Mouse (Mus musculus) heart, postnatal 4 days (tissue): ENCODE measurements around the gene Cs. TPM values are rescaled to one million over a fixed set of nuclear protein-coding genes. Genes with fewer than 3 reads are reported as not detected.

Experiments used
- DNase-seq: peaks from one replicate; pipeline ENCODE4 v3.0.0; 2021
- total RNA-seq, 2 experiments: library from RNA; stranded (reverse); gene quantifications; 2 replicates each; pipeline ENCODE4 v1.2.3; 2021

Gene Cs
- total RNA-seq, 2 experiments from 2014 or later, result 819 to 825 TPM

DNA sequence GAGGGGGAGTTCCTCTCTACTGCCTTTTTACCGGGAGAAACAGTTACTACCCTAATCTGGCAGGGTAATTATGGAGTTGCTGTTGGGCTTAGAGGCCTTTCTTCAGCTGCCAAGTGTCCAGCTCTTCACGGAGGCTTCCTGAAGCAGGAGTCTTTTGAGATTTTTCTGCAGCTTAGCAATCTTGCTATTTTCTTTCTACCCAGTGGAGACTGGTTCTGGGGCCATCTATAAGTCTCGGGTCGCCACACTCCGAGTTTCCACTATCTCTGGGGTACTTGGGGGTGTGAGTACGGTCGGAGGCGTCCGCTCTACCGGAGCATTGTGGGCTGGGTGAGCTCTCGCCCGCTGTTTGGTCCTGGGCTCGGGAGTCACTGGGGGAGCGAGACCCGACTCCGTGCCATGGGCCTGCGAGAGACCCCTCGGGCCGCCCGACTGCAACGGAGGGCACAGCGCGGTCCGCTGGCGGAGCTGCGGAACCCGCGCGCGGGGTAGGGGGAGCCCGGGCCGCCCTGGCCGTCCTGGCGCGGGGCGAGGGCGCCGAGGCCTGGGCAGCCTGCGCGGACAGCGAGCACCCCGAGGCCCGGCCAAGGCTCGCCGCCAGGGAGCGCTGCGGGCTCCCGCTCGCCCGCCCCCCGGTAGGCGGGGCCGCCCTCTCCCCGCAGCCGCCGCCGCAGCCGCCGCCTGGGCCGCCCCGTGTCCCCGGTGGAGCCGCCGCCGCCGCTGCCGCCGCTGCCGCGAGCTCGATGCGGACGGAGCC lies 39.1 kb downstream of the Cs start, which contains the start of gene Ankrd52:
Gene Ankrd52 (plus strand): TSS at position 661 of the 757 bp plus-strand sequence.
- peak; percentile 92 for DNase-seq

DNA sequence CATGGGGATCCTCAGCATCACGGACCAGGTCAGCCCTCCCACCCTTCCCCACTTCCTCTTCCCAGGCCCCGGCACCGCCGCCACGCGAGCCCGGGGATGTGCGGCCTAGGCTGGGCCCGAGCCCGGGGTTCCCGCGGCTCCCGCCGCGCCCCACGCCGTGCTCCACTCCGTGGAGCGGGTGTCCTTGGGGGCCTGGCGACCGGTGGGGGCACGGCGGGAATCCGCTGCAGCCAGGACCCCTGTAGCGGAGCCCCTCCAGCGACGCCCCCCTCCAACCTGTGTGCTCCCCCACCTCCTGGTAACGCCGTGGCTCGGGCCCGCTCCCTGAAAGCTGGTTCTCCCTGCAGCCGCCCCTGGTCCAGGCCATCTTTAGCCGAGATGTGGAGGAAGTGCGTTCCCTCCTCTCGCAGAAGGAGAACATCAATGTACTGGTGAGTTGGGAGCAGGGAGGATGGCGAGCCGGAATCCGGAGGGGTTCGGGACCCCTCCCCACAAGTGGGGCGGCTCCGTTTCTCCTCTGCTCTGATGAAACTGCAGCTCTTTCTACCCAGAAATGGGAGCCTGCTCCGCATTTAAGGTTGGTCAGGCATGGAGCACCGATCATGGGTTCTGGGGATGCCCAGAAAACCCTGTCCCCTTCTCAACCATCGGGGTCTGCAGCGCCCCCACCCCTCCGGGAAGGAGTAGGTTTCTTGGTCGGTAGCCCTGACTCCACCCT lies 39.8 kb downstream of the Cs start:
- peak; percentile 61 for DNase-seq

GRCm38 (mm10) chr10:128377940-128378448 lies 40.5 kb downstream of the Cs start:
- no peak for DNase-seq

GRCm38 (mm10) chr10:128378462-128378861 lies 40.9 kb downstream of the Cs start:
- no peak for DNase-seq

DNA sequence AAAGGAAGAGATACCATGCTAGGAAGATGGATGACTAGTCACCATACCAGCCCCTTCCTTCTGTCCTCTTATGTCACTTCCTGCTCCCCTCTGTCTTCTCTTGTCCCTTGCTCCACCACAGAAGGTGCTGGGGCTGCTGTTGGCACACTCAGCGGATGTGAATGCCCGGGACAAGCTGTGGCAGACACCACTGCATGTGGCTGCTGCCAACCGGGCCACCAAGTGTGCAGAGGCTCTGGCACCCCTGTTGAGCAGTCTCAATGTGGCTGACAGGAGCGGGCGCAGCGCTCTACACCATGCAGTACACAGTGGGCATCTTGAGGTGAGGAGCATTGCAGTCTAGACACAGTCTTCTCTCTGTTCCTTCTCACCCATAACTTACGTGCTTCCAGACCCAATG lies 41.7 kb downstream of the Cs start:
- DNase-seq, result no peak

DNA sequence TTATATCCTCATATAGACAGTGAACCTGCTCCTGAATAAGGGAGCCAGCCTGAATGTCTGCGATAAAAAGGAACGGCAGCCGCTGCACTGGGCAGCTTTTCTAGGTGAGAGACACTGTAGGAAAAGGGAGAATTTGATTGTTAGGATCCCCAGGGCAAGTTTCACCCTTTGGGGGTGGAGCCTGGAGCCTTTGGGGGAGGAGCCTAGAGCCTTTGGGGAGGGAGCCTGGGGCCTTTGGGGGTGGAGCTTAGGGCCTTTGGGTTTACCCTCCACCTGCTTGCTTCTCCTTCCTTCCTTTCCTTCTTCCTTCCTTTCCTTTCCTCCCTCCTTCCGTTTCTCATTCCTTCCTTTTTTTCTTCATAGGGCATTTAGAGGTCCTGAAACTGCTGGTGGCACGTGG lies 43.0 kb downstream of the Cs start:
- DNase-seq, result no peak

DNA sequence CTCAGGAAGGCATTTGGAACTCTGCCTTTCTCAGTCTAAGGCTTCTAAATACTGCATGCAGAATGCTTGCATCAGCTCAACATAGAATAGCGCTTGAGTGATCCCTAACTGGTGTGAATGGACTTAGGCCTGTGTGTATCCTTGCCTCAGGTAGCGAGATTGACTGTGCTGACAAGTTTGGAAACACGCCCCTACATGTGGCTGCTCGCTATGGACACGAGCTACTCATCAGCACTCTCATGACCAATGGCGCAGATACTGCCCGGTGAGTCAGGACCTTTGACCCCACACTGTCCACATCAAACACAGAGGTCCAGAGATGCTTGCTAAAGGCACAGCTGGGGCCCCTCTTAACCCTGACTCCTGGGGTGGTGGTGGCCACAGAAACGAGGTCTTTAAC lies 44.9 kb downstream of the Cs start:
- DNase-seq, result no peak

DNA sequence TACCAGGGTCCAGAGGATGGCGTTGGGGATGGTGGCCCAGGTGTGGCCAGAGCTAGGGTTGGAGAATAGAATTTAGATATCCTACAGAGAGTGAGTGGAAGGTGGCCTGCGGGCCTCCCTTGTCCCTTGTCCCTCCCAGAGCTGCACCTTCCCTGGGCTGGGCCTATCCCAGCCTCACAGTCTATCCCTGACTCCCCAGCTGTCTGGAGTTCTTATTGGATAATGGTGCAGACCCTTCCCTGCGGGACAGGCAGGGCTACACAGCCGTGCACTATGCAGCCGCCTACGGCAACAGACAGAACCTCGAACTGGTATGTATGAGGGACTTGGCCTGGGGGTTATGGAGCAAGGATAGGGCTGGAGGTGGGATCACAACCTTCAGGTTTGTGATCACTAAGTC lies 48.4 kb downstream of the Cs start:
- no peak for DNase-seq

GRCm38 (mm10) chr10:128388941-128389340 lies 51.4 kb downstream of the Cs start:
- no peak for DNase-seq

- DNase-seq, result no peak
These were observed 52.0 kb downstream of the Cs start for GRCm38 (mm10) chr10:128389570-128389969.

- DNase-seq, result no peak
These were observed 52.8 kb downstream of the Cs start for GRCm38 (mm10) chr10:128390366-128390765.

DNA sequence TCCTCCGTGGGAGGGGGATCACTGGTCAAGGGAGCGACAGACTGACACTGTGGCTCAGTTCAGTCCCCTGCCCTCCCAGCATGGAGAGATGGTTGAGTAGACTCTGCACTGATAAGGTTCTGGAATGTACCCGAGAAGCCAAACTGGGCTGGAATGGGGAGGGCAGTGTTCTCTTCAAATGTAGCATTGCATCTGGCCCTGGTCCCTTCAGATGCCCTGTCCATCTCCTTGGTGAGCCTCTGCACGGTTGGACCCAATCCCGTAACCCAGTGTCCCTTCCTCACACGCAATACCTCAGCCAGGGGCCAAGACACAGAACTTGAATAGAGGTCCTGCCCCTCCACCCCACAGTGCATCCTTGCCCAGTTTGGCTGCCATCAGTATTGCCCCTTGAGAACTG lies 54.3 kb downstream of the Cs start:
- DNase-seq, result no peak

DNA sequence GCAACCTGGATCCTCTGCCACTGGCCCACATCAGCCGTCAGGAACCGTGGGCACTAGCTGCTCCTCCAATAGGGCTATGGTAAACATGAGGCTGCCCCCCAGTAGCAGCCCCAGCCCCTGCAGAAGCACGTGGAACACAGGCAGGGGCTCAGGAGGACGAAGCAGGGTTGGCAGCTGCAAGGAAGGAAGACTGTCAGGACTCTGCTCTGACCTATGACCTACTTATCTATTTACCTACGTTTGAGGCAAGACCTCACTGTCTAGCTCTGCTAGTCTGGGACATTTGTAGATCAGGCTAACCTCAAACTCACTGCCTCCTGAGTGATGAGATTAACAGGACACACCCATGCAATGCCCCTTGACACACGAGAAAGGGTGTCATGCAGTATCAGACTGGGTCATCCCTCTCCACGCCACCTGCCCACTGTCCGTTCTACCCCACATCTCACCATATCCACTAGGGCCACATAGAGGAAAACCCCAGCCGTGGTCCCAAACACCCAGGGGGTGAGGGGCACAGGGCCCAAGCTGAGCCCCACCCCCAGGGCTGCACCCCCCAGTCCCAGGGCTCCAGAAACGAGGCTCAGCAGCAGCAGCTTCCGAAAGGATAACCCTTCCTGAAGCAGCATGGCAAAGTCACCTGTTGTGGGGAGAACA lies 58.6 kb downstream of the Cs start:
- DNase-seq, result no peak

DNA sequence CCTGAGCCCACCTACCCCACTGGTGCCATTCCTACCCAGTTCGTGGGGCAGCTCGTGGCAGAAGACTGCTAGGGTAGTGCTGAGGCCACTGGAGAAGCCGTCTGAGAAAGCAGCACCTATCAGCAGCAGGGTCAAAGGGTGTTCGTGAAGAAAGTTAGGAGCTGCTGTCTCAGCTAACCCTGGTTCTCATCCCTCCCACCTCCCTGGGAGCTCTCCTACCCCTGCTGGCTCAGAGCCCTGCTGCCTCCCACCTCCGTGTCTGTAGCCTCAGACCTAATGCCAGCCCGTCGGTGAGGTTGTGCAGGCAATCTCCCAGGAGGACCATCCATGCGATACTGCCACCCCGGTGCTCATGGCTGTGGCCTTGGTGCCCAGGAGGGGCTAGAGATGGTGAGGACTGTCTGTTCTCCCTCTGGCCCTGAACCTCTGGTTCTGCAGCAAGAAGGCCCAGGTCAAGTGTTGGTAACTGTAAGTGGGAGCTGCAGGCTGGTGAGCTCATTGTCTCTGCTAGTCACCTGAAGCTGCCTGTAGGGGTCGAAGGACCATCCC lies 59.3 kb downstream of the Cs start:
- DNase-seq, result no peak

GRCm38 (mm10) chr10:128397466-128397865 lies 59.9 kb downstream of the Cs start:
- DNase-seq, result no peak

GRCm38 (mm10) chr10:128400338-128400737 lies 62.8 kb downstream of the Cs start:
- no peak for DNase-seq

- no peak for DNase-seq
These were observed 63.5 kb downstream of the Cs start, which contains the start of gene Slc39a5 for GRCm38 (mm10) chr10:128401056-128401455. Gene Slc39a5, minus strand, starts transcription at chr10:128401229.

DNA sequence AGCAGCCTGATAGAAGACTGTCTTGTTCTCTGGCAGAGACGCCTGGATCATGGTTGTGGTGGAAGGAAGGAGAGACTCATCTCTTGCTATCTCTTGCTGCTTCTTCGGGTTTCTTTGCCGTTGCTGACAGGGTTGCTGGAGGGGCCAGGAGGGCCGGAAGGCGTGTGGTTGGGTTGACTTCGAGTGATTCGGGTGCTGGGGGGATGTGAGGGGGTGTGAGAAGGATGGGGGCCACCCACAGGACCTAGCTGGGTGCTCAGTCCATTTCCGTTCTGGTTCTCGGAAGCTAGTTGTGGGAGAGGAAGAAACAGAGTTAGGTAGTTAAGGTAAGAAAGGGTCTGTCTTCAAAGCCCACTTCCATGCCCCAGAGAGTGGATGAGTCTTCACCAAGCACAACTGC lies 64.1 kb downstream of the Cs start:
- no peak for DNase-seq

DNA sequence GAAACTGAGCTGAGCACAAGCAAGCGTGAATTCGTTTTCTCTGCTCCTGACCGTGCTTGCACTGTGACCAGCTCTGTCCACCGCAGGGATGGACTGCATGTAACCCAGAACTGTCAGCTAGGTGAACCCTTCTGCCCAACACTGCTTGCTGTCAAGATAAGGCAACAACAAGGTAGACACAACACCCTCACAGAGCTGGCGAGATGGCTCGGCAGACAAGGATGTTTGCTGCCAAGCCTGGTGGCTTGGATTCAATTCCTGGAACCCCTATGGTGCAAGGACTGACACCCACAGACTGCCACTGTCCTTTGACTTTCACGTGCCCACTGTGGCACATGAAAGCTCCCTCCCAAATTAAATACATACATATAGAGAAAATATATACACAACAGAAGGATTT lies 66.4 kb downstream of the Cs start:
- no peak for DNase-seq

DNA sequence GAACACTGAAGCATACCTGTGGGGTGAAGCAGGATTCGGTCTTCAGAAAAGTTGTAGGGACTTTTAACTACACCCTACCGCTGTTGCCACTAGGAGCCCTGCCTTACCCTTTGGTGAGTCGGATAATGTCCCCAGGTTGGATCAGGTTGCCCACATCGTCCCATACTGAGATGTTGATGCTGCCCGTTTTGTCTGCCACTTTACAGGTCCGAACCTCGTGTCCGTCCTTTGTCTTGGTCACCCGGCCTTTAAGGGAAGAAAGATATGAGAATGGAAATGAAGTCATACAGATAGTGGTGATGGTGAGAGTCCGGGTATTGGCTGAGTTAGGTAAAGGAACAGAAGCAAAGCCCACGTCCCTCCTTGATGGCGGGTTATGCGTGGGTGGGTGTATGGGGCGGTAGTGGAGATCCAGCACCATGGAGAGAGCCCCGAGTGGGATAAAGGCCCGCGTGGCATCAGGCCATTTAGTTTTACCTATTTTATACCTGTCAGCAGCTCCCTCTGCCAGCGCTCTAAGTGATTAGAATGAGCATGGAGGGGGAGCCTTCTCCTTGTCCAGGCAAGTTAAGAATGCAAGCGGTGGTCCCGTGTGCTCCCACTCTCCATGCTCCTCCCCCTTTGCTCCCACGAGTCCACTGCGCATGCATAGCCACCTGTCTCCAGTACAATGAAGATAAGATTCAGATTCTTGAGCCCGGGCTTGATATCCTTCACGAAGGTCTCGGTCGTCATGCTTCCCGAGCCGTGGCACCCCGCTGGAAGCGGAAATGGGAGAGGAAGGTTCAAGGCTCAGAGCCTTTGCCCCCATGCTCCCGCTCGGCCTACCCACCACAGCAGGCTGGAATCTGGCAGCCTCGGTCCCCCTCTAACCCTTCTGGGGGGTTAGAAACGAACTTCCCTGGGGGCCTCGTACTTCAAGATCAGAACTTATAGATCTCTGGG lies 71.3 kb downstream of the Cs start:
- DNase-seq, result no peak

DNA sequence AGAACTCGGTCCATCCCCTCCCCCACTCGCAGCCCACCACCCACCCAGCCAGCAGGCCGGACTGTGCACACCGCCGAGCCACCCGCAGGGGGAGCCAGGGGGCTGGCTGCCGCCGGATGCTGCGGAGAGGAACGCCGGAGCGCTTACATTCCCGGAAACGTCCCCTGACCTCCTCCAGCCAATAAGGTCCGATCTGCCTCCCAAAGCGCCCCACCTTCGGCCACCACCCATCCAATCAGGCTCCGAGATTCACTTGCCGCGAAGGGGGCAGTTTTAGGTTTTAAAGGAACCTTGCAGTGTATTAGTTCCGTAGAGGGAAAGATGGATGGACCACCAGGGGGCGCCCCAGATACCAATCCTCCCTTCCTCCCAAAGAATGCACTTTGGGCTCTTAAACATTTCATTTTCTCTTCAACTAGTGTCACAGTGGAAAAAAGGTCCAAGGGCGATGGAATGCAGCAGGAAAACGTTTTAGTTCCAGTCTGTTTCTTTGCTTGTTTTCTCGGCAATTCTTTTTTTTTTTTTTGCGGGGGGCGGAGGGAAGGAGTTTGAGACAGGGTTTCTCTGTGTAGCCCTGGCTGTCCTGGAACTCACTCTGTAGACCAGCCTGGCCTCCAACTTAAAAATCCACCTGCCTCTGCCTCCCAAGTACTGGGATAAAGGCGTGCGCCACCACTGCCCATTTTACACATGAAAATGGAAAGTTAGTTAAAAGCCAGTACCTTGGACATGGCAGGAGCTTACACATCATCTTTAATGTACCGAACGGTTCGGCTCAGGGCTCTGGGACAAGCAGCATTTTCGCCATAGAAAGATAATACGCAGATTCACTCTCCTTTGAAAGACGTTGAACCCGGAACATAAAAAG lies 72.4 kb downstream of the Cs start:
- peak; percentile 98 for DNase-seq
